Mouse (Mus musculus) embryo, embryonic 10 days (tissue): ENCODE measurements at regions not wholly inside any gene's neighbourhood (a gene's known extent, or its start where the extent isn't known, plus 50 kb on each side); places are given as distances from the start of the nearest gene placed in this dataset.

Experiments used
- DNase-seq: peaks from one replicate; pipeline ENCODE4 v3.0.0-alpha.2; 2015; ENCODE audit warnings: low spot score

- DNase-seq = no peak
Observed at GRCm38 (mm10) chr6:16064691-16065090, 344.2 kb downstream of the Mdfic start.

GRCm38 (mm10) chr6:16065121-16065520 is 344.7 kb downstream of the Mdfic start:
- DNase-seq = no peak

GRCm38 (mm10) chr6:16076266-16076665 is 355.8 kb downstream of the Mdfic start:
- DNase-seq = no peak

GRCm38 (mm10) chr6:16077195-16077810 is 356.8 kb downstream of the Mdfic start:
- DNase-seq = no peak

GRCm38 (mm10) chr6:16077917-16078316 is 357.5 kb downstream of the Mdfic start:
- no peak for DNase-seq

GRCm38 (mm10) chr6:16086952-16087537 is 366.6 kb downstream of the Mdfic start:
- no peak for DNase-seq

- no peak for DNase-seq
Observed at GRCm38 (mm10) chr6:16098761-16099160, 378.3 kb downstream of the Mdfic start.

- DNase-seq = peak; percentile 36
Observed at GRCm38 (mm10) chr6:16141009-16141408, 420.5 kb downstream of the Mdfic start.

GRCm38 (mm10) chr6:16144538-16144937 is 424.1 kb downstream of the Mdfic start:
- peak; percentile 10 for DNase-seq

GRCm38 (mm10) chr6:16150535-16150934 is 430.1 kb downstream of the Mdfic start:
- DNase-seq = peak; percentile 42

GRCm38 (mm10) chr6:16151478-16151877 is 431.0 kb downstream of the Mdfic start:
- no peak for DNase-seq

GRCm38 (mm10) chr6:16152691-16153090 is 432.2 kb downstream of the Mdfic start:
- DNase-seq = peak; percentile 80

GRCm38 (mm10) chr6:16165012-16165411 is 444.6 kb downstream of the Mdfic start:
- DNase-seq = no peak

GRCm38 (mm10) chr6:16171871-16172270 is 451.4 kb downstream of the Mdfic start:
- no peak for DNase-seq

GRCm38 (mm10) chr6:16177313-16177712 is 456.9 kb downstream of the Mdfic start:
- DNase-seq = peak; percentile 29

- DNase-seq = no peak
Observed at GRCm38 (mm10) chr6:16187983-16188550, 467.6 kb downstream of the Mdfic start.

GRCm38 (mm10) chr6:16212975-16213374 is 492.5 kb downstream of the Mdfic start:
- DNase-seq = peak; percentile 76

- DNase-seq = no peak
Observed at GRCm38 (mm10) chr6:16213635-16214034, 493.2 kb downstream of the Mdfic start.

GRCm38 (mm10) chr6:16221002-16221627 is 500.7 kb downstream of the Mdfic start:
- peak; percentile 67 for DNase-seq
